Mouse (Mus musculus) left cerebral cortex, postnatal 10 days (tissue): ENCODE data around the gene Fgr. TPM values are rescaled to one million over a fixed set of nuclear protein-coding genes. Genes with fewer than 3 reads are reported as not detected.
A peak's percentile ranks its signal among the peaks of the same experiment; 100 is the strongest.
"Not testable (repeated sequence)": the region's sequence is repeated elsewhere in the genome, so short reads cannot be mapped to it uniquely, and the experiment has no call there.

Source experiments
- DNase-seq, 2 experiments: peaks; one replicate each; pipeline ENCODE4 v3.0.0; 2021 to 2022; ENCODE audit warnings: low spot score in 2 of 2, mixed read lengths in 1 of 2; ENCODE audit errors: extremely low spot score in 1 of 2
- intact Hi-C: fragments of 180-260 bp; cut with DNase I; formaldehyde crosslinking; loops from one replicate; pipeline ENCODE4 v1.15.1; 2025
- total RNA-seq, 2 experiments: library from RNA; stranded (reverse); gene quantifications; 2 replicates each; pipeline ENCODE4 v1.2.3; 2021

The Fgr gene
- total RNA-seq: under 1 TPM in 1 of 2 experiments, not detected in 1; 0.47 TPM

GRCm38 (mm10) chr4:132973814-132974398 lies at the start of gene Fgr:
TSS of gene Fgr (plus strand) at chr4:132974095.
- intact Hi-C loops: no loop called here

GRCm38 (mm10) chr4:132926520-132926919 lies 47.4 kb upstream of the Fgr start:
- intact Hi-C loops: loop anchor here (5.0 kb wide), 1 partner anchor 149 kb away; no protein-coding TSS in a partner anchor
- not testable (repeated sequence) for DNase-seq

More at GRCm38 (mm10) chr4:132973814-132974398, at the start of gene Fgr:
- DNase-seq: no peak

GRCm38 (mm10) chr4:132930784-132931183 lies 43.1 kb upstream of the Fgr start:
- intact Hi-C loops: no loop called here

DNA sequence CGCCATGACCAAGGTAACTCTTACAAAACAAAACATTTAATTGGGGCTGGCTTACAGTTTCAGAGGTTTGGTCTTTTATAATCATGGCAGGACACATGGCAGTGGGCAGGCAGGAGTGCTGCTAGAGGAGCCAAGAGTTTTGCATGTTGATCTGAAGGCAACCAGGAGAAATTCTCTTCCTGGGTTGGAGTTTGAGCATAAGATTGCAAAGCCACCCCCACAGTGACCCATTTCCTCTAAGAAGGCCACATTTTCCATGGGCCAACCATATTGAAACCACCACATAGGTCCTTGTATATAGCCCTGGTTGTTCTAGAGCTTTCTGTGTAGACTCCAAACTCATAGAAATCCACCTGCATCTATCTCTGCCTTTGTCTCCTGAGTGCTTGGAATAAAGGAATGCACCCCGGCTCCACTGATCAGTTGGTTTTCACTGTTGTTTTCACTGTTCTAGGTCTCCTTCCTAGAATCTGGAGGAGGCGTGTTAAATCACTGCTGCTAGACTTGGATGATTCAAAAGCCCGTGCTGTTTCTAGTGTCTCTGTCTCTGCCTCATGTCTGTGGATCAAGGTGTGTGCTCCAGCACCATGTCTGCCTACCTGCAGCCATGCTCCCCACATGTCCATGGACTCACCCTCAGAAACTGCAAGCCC lies 41.0 kb upstream of the Fgr start:
- DNase-seq: no peak
- intact Hi-C loops: no loop called here

More at GRCm38 (mm10) chr4:132930784-132931183, 43.1 kb upstream of the Fgr start:
- DNase-seq: peak in 1 of 2 experiments; percentile 45

DNA sequence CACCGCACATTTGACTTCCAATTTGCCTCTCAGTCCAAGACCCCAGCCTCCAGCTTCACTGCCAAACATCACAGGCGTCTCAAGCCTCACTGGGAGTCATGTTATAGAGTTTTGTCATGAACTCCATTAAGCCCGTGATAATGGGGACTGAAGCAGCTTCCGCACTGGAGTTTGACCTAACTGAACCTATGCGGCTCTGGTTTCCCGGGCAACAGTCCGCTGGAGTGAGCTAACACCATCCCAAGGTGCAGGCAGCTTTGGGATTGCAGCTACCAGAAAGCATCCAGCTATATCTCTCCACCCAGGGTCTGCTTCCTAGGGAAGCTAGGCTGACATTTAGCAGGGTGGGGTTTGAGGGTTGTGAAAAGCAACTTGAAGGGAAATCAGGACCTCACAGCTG lies 39.3 kb upstream of the Fgr start:
- intact Hi-C loops: no loop called here
- no peak for DNase-seq

- peak; percentile 65 to 76 for DNase-seq
- intact Hi-C loops: no loop called here
Observed at GRCm38 (mm10) chr4:132938181-132938941, 35.5 kb upstream of the Fgr start.

GRCm38 (mm10) chr4:132939421-132940127 lies 34.3 kb upstream of the Fgr start:
- intact Hi-C loops: loop anchor here (10.0 kb wide), 2 partner anchors 275 to 355 kb away; partner anchors contain the start of genes Cd164l2 and Gpr3

DNA sequence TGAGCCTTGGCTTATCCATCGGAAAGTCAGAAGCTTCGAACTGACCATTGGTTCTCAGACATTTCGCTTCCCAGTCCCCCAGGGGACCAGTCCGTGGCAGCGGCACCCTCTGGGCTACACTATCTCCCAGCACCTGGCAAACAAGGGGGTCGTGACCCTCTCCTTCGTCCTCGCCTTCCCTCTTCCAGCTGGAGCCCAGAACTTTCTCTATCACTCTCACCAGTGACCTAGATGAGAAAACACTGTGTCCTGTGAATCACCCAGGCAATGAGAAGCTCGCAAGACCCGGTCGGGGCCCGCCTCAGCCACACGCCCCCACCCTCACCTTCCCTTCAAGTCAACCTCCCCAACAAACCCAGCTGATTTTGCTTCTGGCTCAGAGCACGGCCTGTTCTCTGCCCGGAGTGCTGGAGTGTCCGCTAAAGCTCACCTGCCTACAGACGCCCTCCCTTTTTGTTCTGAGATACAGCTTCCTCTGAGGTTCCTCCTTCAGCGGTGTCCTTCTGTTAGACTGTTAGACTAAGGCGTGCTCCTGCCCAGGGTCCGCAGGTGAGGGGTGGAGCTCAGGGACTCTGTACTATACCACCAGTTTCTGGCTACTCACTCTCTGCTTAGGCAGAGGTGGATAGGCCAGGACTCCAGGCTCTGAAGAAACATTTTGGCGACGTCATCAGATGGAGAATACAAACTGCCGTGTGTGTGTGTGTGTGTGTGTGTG lies 32.7 kb upstream of the Fgr start:
- no peak for DNase-seq
- intact Hi-C loops: loop anchor here (10.0 kb wide), 2 partner anchors 274 to 354 kb away; partner anchors contain the start of genes Cd164l2 and Gpr3

More at GRCm38 (mm10) chr4:132939421-132940127, 34.3 kb upstream of the Fgr start:
- DNase-seq: peak; percentile 43 to 80

DNA sequence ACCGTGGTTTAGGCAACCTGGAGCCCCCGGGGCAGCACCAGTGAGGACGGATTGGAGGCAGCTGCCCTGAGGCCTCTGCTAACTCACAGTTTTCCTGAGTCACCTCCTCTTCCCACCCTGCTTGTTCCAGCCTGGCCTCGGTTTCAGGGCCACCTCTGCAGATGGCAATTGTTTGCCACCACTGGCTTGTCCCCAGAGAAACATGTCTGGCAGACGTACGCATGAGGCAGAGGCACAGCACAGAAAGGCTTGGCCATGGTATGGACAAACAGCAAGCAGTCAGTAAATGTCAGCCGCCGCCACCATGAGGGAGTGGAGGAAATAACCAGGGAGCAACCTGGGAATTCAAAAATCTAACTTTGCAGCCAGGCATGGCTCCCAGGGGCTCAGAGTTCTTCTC lies 30.8 kb upstream of the Fgr start:
- no peak for DNase-seq
- intact Hi-C loops: loop anchor here (10.0 kb wide), 2 partner anchors 272 to 352 kb away; partner anchors contain the start of genes Cd164l2 and Gpr3

GRCm38 (mm10) chr4:132944106-132944505 lies 29.8 kb upstream of the Fgr start:
- intact Hi-C loops: loop anchor here (10.0 kb wide), 2 partner anchors 271 to 351 kb away; partner anchors contain the start of genes Cd164l2 and Gpr3
- no peak for DNase-seq

GRCm38 (mm10) chr4:132944776-132945175 lies 29.1 kb upstream of the Fgr start:
- intact Hi-C loops: loop anchor here (1.0 to 10.0 kb wide), 3 partner anchors 61 to 350 kb away; partner anchors contain the start of genes Cd164l2 and Gpr3
- DNase-seq: no peak

GRCm38 (mm10) chr4:132945261-132946046 lies 28.4 kb upstream of the Fgr start:
- intact Hi-C loops: loop anchor here (1.0 to 10.0 kb wide), 3 partner anchors 60 to 349 kb away; partner anchors contain the start of genes Cd164l2 and Gpr3
- peak; percentile 80 to 82 for DNase-seq

DNA sequence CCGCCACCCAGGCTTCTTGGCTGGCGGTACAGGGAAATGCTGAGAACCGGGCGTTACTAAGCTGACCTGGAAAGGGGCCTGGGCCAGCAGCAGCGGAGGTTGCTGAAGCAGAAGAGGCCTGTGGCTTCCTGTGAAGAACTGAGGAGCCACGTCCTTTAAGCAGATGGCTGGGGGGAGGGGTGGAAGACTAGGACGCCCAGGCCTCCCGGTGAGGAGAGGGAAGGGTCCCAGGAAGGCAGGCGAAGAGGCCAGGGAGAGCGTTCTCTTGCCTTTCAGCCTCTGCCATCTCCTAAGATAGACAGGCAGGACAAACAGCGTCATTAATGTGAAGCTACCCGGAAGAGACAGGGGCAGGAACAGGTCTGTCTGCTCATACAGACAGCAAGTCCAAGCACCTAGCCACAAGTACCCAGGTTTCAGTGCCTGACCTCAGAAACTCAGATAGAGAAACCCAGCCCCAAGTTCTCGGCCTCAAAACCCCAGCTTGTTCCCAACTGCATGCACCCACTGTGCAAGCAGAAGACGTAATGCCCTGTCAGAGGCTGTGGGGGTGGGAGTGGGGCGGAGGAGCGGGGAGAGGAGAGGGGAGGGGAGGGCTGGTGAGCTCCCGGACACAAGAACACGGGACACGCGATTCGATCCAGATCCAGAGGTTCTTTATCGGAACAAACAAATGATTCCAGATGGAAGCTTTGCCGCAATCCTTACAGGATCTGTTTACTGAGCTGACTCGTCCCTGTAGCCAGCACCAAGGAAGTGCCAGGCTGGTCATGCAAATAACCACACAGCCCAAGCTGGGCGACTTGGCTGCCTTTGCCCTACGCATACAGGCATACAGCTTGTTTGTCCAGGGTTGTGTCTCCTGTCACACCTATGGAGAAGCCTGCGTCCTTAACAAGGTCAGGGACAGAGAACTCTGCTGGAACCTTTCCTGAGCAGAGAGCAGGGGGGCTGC lies 27.6 kb upstream of the Fgr start:
- DNase-seq: peak; percentile 36 to 76
- intact Hi-C loops: loop anchor here (10.0 kb wide), 2 partner anchors 268 to 348 kb away; partner anchors contain the start of genes Cd164l2 and Gpr3

DNA sequence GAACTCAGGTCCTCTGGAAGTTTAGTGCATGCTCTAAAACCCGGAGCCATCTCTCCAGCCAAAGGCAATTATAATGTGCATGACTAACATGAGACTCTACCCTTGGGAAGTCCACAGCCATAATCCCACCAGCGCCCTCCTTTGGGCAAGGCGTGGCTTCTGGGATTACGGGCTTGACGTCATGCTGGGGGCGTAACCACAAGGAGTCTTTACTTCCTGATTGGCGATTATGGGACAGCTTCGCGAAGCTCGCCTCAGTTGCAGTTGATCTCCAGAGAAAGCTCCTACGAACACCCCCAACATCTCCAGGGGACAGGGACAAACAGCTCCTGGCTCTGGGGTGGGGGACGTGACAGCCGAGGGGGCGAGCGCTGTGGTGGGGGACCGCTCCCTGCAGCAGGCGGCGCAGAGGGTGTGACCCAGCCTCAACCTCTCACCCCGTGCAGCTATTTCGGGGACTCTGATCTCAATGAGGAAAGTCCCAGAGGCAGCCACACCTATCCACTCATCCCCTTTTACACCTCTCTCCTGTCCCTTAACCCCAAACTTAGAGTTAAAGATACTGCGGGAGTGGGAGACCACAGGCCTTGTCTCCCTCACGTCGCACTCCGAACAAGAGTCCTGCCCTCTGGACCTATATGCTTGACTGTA lies 23.9 kb upstream of the Fgr start:
- no peak for DNase-seq
- intact Hi-C loops: loop anchor here (10.0 kb wide), 4 partner anchors 265 to 905 kb away; partner anchors contain the start of genes Cd164l2 and Gpr3

DNA sequence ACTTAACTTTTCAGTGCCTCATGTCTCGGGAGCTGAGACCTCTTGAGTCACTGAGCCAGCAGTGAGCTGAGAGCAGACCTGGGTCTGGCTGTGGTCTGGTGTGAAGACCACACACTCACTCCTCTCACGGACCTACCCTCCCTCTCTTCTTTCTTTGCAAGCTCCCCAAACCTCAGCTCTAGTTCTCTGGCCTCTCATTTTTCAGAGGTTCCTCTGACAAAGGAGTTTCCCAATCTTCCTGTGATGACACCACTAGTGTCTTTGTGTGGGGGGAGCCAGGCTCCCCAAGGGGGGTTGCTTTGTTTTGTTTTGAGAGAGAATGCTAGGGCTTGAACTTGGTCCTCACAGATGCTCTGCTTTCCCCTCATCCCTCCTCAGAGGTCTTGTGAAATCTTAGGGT lies 22.9 kb upstream of the Fgr start:
- intact Hi-C loops: loop anchor here (10.0 kb wide), 2 partner anchors 504 to 904 kb away; no protein-coding TSS in a partner anchor
- no peak for DNase-seq
